Mouse (Mus musculus) gastrocnemius, postnatal 25 days (tissue): ENCODE measurements at regions not wholly inside any gene's neighbourhood (a gene's known extent, or its start where the extent isn't known, plus 50 kb on each side); places are given as distances from the start of the nearest gene placed in this dataset.

ENCODE experiments used
- DNase-seq: peaks from one replicate; pipeline ENCODE4 v3.0.0; 2022

GRCm38 (mm10) chr13:42244240-42245086 lies 56.8 kb upstream of the Edn1 start:
- peak; percentile 12 for DNase-seq

- DNase-seq: no peak
These were observed 55.4 kb upstream of the Edn1 start for GRCm38 (mm10) chr13:42245753-42246409.
